Mouse (Mus musculus): Measurements from ENCODE around the gene Cotl1.

Cotl1 gene

DNA sequence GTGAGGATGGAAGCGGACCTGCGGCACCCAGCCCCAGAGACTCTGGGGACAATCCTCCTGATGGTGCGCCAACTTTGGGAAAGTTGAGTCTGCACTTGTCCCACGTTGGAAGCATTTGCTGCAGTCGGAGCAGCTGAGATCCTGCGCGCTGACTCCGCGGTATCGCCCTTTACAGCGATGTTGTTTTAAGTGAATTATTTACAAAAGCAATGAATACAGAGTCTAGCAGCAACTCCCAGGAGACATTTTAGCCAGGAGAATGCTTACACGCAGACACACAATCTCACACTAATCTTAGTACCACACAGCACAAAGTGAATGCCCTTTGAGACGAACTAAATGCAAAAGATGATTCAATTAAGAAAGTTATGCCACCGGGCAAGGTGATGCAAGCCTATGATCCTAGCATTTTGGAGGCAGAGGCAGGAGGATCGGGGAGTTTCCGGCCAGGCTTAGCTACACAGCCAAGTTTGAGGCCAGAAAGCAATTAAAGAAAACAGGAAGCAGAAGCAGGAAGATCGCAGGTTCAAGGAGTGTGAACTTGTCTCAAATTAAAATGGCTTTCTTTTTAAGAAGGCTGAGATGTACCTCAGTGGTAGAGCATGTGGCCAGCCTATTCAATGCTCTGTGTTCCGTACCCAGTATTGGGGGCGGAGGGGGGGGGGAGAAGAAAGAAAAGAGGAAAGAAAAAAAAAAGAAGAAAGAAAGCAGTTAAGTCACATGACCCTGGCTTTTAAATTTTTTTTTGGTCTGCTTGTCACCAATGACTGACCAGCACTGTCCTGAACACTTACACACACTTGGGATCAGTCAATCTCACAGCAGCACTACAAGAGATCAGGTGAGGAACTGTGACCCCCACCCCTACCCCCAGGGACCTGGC lies 2.0 kb downstream of the Cotl1 start:
- peak in 1 of 2 experiments; percentile 60 for DNase-seq

DNA sequence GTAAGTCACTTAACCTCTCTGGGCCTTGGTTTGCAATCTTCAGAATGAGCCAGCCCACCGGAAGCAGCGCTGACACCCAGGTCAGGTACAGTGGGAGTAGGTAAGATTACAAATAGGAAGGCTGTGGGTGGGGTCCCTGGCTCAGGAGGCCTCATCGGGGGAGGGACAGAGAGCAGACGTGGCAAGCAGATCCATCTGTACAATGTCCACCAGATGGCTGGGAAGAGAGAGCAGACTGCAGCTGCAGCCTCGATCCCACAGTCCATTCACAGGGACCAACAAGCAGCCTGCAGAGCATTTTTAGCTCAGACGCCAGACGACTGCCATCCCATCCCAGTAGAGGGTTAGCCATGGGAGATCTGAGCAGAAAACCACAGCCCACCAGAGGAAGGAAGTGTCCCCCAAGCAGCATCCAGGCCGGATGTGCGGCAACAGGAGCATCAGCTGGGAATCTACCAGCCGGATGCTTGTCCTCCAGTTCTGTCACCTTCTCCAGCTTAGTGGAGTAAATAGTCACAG lies 2.7 kb downstream of the Cotl1 start:
- peak; percentile 50 to 66 for DNase-seq

DNA sequence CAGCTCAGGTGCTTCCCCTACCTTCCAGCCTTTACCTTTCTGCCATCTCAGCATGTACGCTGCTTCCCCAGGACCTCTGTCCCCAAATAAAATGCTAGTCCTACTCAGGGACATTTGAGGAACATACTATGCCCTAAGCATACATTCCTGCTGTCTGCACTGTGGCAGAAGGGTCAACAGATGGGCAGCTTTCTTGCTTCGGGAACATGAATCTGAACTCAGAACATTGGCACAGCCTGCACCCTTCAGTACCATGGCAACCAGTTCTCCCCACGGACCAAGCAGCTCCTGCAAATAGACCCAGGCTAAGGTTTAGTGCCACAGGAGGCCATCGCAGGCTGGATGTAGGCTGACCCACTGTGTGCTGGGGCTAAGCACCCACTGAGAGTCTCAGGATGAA lies 3.5 kb downstream of the Cotl1 start:
- no peak for DNase-seq

DNA sequence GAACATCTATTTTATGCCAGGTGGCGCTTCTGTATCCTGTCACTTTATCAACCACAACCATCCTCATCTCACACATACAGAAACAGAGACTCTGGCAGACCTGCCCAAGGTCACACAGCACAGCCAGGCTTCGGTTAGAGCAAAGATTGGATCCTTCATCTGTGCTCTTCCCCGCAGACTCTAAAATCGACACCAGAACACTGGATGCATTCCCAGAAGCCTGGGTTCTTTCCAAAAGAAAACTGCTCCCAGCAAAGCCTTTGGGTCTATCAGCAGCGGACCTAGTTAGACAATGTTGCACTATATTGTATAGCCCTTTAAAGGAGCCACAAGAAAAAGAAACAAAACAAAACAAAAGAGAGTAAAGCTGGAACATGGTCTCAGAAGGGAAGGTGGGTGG lies 5.1 kb downstream of the Cotl1 start:
- no peak for DNase-seq

DNA sequence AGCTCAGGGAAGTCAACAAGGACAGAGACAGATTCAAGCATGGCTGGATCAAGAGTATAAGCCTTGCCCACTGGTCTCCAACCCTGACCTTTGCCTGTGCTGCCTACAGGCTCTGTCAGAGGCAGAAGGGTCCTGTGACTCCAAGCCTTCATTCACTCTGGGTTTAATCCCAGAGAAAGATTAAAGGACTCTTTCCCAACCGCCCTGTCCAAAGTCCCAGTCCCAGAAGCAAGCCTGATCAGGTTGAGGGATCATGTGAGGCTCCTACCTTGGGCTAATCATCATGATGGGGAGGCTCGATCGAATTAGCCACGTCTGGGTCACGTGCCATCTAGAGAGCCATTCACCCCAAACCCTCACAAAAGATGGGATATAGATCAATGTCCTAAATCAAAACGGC lies 5.7 kb downstream of the Cotl1 start:
- no peak for DNase-seq

DNA sequence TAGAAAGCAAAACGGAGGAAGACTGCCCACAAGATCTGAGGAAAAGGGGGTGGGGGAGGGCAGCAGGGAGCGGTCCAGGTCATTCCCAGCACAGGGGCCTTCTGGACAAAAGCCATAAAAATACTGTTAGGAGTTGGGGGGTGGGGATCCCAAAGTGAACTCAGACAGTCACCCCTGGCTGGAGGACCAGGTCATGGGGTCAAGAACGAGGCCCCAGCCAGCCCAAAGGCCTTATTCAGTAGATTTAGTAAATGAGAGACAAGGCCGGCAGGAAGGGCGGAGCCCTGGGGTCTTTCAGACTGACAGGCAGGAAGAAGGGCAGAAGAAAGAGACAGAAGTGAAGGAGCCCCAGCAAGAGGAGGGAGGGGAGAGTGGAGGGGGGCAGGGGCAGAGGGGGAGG lies 7.4 kb downstream of the Cotl1 start:
- DNase-seq, result peak in 1 of 2 experiments; percentile 50

DNA sequence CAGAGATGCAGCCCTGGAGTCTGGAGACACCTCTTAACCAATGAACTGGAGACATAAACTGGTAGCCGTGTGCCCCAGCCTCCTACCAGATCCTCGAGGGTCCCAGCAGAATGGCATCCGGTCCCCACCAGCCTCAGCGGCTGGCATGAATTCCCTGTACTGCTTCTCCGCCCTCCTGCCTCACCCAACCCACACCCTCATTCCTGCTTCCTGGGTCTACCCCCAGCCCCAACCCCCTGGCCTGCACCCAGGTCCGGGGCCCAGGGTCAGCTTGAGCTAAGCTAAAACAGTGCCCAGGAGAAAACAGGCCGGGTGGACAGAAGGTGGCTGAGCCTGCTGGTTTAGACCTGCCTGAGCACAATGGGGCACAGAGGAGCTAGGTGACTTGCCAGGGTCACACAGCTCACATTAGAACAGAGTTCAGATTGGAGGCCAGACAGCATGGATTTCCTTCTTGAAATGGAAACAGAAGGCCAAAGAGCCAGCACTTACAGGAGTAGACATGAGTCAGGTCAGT lies 8.2 kb downstream of the Cotl1 start:
- DNase-seq, result peak in 1 of 2 experiments; percentile 45

DNA sequence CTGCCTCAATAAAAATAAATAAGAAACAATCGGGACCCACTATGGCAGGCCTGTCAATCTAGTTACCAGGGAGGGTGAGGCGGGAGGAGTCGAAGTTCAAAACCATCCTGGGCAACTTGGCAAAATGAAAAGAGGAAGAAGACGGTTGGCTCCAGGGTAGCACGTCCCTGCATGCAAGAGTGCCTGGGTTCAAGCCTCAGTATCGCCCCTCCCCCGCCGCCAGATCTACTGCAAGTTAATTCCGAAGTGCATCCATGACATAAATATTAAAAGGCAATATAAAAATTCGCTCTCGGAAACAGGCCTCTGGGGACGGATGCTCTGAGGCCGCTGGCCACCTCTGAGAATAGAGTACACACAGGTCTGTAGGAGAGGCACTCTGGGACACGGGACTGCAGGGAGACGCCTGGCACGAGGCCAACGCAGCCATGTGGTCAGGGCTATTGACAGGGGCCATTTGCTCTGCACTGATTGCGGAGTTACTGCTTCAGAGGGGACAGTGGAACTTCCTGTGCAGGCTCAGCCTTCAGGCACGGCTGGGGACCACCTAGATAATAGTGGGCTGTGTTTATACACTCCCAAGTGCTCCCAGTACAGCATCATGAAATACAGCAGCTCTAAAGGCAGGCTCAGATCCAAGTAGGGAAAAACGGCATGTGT lies 8.9 kb downstream of the Cotl1 start:
- peak; percentile 92 to 94 for DNase-seq

DNA sequence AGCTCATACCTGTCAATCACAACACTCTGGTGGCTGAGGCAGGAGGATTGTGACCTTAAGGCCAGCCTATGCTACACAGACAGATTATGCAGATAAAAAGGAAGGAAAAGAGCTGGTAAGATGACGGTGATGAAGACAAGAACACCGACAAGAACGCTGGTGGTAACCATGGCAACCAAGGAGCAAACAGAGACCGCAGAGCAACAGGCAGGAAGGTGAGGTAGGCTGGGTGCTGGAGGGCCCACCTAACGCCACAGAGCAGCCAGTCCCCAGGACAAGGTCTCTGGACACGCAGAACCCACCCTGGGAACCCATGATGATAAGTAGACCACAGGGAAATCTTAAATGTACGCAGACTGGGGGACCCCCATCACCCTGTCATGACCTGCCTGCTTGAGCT lies 9.8 kb downstream of the Cotl1 start:
- DNase-seq, result no peak

DNA sequence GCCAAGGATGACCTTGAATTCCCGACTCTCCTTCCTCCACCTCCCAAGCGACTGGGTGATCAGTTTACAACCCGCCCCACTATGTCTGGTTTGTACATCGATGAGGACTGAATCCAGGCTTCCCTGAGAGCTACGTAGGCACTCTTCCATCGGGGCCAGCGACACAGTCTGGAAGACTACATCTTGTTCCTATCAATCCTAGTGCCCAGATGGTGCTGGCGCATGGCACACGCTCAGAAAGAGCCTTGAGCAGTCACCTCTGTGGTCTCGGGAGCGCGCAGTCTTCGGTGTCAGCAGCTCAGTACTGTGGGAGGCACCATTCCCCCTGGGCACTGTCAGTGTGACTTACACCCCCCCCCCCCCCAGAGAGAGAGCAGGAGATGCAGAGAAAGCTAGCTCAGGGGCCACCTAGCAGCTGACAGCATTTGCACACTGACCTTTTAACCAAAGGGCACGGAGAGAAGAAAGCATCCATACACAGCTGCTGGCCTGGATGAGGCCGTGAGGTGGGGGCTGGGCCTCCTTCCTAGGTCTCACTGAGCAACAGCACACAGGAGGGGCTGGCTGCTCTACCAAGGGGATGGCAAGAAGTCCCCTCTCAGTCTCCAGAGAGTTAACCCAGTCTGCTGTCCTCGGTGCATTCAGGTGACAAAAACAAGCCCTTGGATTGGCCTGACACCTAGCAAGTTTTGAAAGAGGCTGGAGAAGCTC lies 10.3 kb downstream of the Cotl1 start:
- no peak for DNase-seq

DNA sequence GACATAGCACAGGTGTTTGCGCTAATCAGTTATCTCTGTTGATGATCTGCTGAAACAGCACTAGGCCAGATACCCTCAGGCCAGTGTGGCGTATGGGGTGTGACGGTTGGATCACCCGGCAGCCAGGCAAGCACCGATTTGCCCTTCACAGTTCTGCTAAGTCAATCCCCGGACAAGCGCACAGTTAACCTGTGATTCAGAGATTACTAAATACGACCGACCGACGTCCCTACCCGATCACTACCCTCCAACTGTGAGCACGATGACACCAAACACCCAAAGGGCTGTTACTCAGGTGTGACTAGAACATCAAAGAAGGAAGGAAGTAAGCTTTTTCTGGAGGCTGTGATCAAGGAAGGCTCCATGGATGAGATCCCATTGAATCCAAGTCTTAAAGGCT lies 10.9 kb downstream of the Cotl1 start:
- DNase-seq, result no peak

DNA sequence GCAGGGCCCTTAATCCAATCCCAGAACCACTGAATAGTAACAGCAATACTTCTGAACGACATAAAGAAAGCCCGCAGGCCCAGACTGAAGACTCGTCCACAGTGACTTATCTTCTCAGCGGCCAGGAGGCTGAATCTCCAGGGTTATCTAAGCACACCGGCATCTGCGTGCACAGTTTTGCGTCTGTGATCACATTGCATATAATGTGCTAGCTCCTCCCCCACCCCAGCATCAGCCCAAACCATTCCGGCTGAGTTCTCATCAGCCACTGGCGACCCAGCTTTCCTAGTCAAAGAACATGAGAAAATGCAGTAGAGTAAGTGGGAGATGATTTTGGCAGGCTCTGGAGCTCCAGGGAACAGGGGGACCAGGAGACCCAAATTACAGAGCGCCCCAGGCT lies 11.3 kb downstream of the Cotl1 start:
- DNase-seq, result no peak

DNA sequence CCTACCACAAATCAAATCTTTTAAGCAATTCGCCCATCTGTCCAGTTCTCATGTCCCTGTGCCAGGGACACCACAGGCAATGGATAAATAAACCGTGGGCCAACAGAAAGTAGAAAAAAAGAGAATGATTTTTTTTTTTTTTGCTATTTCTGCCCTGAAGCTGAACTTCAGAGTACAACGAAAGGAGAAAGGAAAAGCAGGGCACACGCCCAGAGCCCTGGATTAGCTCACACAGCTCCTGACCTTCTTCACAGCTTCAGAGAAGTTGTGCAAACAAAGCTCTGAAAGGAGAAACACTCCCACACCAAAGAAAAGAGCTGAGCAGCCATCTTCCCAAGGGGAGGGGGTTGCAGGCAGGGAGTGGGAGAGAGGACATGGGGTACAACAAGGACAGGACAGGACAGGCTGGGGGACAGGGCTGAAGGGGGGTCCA lies 12.6 kb downstream of the Cotl1 start:
- peak in 1 of 2 experiments; percentile 52 for DNase-seq

DNA sequence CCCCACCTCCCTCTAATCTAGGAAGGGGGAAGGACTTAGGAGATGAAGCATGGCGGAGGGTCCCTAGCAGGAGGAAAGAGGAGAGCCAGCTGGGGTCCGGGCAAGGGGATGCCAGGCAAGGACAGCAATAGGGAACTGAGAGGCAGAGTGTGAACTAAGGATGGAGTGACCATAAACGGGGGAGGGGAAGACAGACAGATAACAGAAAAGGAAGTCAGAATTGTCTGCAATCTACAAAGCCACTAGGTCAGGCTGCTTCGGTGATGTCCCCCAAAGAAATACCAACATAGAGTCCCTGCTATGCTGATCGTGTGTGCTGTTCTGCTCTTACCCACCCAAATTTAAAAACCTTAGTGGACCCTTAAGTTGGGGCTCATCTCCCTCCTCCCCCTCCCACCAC lies 13.4 kb downstream of the Cotl1 start:
- DNase-seq, result no peak

DNA sequence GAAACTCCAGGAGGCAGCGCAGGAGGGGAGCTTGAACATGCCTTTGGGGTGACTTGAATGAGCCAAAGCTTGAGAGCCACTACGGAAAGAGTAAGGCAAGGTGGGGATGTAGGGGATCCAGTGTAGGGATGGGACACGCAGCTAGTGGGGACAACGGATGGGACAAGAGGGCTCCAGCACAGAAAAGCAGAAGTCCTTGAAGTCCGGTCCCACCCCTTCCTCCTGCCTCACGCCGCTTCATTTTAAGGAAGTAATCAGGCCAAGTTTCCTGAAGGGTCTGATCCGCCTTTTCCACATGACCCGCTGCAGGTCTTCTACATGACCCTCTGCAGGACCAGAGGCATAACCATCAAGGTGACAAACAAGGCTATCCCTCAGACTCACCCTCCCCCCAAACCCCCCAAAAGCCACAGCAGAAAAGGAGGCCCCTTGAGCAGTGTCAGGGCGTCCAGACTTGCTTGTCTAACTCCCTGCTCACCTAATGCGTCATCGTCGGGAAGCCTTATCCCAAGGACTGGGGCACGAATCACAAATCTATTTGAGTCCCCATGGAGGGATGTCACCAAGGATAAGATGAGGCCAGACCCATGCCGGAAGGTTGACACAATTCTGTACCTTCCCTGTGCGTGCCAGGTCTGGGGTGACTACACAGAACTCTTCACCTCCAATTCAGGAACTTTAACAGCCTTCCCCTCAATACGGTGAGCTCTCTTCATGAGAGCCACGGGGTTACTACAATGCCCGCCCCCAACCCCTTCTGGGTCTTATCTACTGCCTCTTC lies 14.2 kb downstream of the Cotl1 start:
- no peak for DNase-seq

DNA sequence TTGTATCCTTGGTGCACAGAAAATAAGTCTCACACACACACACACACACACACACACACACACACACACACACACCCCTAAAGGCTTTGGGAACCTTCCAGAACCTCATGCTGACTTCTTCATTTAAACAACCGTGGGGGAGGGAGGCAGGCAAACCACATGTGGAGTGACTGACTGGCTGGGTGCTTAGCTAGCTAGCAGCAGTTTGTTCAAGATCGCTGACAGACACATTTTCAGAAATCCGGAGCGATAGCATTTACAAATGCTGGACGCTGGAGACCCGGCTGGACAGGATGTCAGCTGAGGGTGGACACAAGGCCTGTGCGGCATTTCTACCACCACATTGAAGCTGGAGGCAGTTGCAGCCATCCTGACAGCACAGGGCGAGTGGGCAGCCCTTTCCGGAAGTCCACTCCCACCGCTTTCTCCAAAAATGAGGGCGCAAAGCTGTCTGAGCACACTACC lies 15.5 kb downstream of the Cotl1 start:
- DNase-seq, result peak; percentile 62 to 74

DNA sequence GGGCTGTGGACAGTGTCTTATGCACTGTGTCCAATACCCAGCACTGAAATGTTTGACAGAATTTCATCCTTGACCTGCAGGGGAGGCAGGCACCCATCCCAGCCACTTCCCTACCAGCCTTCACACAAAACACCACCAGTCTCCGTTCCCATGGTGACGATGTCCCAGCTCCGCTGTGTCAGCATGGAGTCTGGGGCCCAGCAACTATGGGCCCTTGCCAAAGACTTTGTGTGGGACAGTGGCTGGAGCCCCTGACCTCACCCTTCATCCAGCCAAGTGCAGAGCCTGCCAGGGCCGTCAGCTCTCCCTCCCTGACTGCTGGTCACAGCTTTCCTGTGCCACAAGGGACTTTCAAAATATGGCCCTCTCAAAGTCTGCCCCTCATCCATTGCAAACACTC lies 16.2 kb downstream of the Cotl1 start:
- peak in 1 of 2 experiments; percentile 41 for DNase-seq

DNA sequence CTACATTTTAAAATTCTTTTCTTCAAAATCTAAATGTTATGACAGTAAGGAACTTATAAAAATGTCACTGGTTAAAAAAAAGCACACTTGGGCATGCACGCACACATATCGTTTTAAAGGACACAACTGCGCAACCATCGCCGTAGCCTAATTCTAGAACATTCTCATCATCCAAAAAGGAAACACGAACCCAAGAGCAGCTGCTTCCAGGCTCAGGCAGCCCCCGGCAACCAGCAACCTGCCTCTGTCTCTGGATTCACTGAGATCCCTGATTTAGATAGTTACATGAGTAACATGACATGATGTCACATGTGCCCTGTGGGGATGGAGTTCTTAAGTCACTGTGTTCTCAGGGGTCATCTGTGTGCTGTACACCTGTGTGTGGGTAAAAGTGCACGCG lies 17.1 kb downstream of the Cotl1 start:
- DNase-seq, result no peak

DNA sequence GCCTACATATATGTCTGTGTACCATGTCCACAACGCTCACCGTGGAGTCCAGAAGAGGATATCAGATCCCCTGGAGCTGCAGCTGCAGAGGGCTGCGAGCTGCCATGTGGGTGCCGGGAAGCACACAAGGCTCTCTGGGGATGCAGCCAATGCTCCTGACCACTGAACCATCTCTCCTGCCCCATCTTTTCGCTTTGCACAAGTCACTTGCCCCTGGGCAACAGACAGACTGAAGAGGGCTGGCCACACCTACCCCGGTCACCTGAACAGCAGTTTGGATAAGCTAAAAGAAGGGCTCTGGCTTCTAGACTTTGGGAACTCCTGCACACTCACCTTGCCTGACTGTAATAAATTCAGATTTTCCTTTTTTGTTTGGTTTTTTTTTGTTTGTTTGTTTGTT lies 18.7 kb downstream of the Cotl1 start:
- DNase-seq, result no peak

DNA sequence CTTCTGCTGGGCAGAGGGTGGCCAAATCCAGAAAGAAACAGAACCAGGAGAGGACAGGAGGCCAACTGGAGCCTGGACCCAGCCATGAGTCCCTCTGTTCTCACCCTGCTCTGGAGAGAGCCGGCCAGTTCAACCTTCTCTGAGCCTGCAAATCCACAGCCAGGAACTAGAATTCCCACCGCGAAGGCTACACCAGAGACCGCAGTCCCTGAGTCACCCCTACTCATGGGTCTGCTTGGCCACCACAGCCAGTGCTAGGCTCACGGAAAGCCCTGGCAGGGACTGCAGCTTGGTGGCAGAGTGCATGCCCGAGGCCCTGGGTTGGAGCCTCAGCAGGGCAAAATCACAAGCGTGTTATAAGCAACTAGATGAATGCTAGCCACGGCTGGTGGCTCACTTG lies 20.4 kb downstream of the Cotl1 start:
- DNase-seq, result no peak

DNA sequence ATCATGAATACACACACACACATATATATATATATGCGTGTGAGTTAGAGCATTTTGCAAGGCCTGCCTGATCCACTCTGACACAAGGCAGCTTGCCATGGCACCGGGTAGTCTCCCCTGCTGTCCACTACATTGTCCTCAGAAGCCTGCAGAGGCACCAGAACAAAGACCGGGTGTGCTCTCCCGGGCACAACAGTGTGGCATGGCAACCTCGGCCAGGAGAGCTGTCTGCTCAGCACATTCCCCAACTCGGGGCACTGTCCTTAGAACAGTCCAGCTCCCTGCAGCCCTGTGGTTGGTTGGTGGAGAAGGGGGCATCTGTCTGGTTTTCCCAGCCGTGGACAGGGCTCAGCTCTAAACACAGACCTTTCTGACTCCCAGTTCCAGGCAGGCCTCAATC lies 21.0 kb downstream of the Cotl1 start:
- DNase-seq, result peak in 1 of 2 experiments; percentile 63

DNA sequence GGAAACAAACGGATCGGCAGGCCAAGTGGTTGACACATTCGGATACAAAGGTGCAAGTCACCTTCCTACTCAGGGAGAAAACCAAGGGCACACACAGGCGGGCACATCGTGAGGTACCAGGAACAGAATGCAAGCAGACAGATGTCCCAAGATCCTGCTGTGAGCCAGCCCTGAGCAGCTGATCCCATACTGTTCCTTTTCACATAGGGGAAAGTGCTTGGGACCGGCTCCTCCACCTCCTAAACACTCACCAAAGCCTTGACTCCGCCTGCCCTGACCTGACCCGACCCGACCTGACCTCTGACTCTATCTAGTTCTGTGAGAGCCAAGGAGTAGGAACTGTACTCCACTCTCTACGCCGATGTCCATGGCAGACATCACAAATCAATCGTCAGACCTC lies 22.9 kb downstream of the Cotl1 start:
- no peak for DNase-seq

Data from kidney, postnatal 4 days (tissue).